Mouse (Mus musculus) testis, postnatal 14 days (tissue): ENCODE measurements around the gene Cryab.
A peak's percentile ranks its signal among the peaks of the same experiment; 100 is the strongest.

Experiments
- DNase-seq: peaks from one replicate; pipeline ENCODE4 v3.0.0; 2021; ENCODE audit warnings: low spot score

The Cryab gene

GRCm38 (mm10) chr9:50742744-50743143, 8.4 kb upstream of the Cryab start:
- DNase-seq: no peak

DNA sequence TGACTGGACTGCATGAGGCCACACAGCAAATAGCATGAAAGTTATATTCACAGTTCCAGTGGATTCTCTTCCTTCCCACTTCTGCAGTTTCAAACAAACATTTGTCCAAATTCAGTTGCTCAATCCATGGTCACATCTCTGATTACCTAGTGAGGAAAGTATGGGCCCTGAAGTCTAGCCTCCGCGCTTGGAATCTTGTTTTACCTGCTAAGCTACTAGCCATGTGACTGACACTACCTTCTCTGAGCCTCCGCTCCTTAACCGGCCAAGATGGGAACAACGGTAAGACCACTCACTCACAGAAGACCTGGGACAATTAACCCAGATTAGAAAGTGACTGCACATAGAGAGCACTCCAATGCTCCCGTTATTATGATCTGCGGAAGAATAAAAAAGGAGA, 5.3 kb upstream of the Cryab start:
- DNase-seq: no peak

DNA sequence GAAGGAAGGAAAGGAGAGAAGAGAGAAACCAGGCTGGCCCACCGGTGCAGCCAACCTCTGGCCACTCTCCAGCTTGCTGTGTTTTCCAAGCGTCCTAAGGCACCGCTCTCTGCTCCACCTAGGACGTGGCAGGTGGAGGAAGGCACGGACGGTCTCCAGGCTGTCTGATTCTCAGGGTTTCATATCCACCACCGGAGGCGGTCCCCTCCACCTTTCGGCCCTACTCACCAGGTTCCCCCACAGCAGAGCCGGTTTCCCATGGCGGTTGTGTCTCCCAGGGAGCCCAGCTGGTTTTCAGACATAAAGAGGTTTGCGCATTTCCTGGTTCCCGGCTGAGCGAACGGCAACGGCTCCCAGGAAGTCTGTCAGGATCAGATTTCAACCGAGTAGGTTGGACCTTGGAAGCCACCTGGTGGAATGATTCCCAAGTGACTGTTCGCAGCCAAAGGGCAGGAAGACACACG, 4.9 kb upstream of the Cryab start, which contains the start of gene 2310030G06Rik:
2310030G06Rik (minus strand) TSS at position 323 of the 464 bp plus-strand sequence.
- no peak for DNase-seq

GRCm38 (mm10) chr9:50750706-50751105, 419 bp upstream of the Cryab start:
- DNase-seq: no peak

GRCm38 (mm10) chr9:50752054-50752602, 1.0 kb downstream of the Cryab start, which contains the start of gene Hspb2:
Hspb2 (minus strand) TSS chr9:50752354.
- no peak for DNase-seq

DNA sequence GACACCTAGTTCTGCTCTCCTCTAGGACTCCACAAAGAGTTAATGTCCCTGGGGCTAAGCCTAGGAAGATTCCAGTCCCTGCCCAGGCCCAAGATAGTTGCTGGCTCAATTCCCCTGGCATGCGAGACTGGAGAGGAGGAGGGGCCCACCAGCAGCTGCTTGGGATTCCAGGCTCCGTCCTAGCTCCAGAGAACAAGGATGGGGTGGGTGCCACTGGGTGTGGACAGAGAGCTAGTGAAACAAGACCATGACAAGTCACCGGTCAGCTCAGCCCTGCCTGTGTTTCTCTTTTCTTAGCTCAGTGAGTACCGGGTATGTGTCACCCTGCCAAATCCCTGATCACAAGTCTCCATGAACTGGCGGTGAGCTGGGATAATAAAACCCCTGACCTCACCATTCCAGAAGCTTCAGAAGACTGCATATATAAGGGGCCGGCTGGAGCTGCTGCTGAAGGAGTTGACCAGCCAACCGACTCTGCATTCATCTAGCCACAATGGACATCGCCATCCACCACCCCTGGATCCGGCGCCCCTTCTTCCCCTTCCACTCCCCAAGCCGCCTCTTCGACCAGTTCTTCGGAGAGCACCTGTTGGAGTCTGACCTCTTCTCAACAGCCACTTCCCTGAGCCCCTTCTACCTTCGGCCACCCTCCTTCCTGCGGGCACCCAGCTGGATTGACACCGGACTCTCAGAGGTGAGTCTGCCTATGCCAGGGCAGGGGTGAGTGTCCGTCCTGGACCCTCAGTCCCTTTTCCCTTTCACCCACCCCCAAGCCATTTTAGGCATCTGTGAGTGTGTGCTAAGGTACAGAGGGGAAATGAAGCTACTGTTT, 1.9 kb downstream of the Cryab start:
- DNase-seq: peak; percentile 80

- DNase-seq: no peak
These were observed 2.8 kb downstream of the Cryab start for GRCm38 (mm10) chr9:50753947-50754346.

- no peak for DNase-seq
These were observed 5.6 kb downstream of the Cryab start for GRCm38 (mm10) chr9:50756711-50757110.

DNA sequence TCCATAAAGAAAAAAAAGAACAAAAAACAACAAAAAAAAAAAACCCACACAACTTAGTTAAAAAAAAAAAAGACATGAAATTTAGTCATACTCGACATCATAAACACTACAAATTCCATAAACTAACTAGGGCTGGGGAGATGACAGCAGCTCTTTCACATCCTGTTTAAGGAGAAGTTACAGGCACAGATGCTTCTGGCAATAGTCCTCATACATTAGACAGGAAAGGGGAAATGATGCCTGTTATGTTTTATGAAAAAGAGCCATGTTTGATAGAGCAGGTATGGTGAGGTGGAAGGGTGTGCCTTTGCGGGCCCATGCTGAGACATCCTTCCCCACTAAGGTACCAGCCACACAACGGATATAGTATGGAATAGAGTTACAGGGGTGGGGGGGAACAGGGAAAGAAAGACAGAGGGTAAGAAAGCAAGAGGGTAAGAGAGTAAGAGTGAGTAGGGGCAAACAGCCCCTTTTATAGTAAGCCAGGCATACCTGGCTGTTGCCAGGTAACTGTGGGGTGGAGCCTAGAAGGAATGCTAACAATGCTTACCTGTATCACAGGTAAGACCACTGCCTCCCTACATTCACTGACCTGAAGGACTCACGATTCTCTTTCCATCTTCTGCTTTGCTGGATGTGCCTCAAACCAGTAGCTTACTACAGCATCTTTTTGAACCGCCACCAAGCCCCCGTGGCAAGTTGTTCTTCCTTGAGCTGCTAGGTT, 10.6 kb downstream of the Cryab start:
- no peak for DNase-seq

DNA sequence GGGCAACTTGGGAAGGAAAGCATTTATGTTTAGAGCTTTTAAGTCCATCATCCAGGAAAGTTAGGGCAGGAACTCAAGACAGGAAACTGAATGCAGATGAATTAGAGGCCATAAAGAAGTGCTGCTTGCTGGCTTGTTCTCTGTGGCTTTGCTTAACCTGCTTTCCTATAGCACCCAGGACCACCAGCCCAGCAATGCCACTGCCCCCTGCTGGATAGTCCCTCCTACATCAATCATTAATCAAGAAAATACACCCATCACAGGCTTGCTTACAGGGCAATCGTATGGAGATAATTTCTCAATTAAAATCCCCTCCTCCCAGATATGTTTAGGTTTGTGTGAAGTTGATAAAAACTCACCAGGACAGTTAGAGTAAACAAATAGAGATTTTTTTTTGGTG, 12.2 kb downstream of the Cryab start:
- no peak for DNase-seq

DNA sequence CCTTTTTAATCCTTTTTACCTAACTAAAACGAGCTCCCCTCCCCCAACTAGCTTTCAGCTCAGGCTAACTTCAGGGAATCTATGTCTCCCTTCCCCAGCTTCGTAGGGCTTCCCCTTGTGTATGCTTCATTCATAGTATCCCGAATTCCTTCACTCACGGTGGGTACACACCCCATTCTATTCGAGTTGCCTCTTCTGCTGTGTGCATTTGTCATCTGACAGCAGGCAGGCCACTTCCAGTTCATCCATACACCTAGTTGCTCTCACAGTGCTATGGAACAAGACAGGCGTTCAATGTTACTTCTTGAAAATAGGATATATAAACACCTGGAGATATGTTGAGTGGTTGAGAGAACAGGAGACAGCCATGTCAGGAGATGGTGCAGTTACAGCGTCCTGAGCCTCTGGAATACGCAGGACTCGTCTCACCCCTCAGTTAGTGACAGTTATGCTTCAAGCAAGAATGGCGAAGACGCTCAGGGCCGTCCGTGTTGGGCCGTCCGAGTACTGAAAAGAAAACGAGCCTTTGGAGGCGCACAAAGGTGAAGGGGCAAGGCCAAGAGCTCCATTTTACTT, 16.5 kb downstream of the Cryab start:
- no peak for DNase-seq

GRCm38 (mm10) chr9:50768107-50769002, 17.2 kb downstream of the Cryab start, which contains the start of gene Fdxacb1:
Fdxacb1 (plus strand) TSS chr9:50768236.
- DNase-seq: peak; percentile 98

DNA sequence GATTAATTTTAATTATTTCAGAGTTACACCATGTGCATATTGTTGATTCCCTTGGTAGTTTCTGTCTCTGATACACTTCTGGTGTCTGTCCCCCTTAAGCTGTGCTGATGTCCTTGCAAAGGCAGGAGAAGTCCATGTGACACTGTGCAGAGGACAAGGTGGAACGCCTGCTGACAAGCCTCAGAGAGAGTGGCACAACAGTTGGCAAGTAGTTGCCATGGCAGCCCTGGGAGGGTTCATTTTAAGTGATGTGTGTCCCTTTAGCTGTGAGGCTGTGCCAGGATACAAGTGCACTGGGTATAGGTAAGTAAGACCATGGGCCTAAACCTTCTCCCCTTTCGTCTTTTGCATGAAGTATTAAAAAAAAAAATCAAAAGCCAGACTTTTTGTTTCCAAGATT, 18.9 kb downstream of the Cryab start:
- no peak for DNase-seq

DNA sequence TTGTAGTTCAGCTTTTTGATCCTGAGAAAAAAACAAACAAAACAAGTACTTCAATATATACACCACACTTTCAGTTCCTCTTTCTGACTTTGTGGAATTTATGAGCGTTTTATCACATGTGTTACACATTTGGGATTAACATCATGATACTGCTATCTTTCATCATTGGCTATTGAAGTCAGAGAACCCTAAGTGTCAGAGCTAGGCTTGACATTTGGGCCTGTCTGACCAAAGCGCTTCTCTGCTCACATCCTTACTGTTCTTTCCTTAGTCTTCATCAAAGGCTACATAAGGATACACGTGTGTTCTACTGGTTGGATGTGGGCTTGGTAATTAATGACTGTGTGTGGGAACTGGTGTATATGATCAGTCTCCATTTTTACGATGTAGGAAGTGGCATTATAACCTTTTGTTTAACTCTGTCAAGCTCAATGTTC, 22.9 kb downstream of the Cryab start:
- no peak for DNase-seq

DNA sequence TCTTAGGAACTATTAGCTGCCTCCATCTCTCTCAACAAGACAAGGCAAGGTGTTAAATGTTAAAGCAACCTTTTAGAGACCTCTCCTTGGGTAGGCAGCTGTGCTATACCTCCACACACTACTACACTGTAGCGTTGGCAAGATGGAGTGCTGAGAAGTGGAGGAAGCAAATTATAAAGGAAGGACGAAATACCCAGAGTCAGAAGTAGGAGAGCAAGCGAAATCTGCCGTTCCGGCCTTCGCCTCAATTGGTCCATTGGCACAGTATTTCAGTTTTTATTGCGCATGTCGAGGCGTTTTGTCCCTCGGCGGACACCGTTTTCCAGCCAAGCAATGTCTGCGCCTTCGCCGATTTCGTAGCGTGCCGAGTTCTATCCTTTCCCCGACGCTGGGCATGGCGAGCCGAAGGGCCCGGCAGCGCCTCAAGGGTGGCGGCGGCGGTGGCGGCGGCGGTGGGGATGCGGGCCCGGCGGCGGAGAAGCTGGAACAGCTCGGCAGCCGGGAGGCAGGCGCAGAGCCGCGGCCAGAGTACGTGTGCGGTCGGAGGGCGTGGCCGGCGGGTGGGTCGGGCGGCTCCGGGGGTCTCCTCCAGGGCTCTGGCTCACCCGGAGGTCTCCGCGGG, 24.0 kb downstream of the Cryab start, which contains the start of the genes Alg9 and 1110032A03Rik:
Alg9 (plus strand) TSS at position 29 of the 622 bp plus-strand sequence.
1110032A03Rik (minus strand) TSS at position 530 of the 622 bp plus-strand sequence.
- DNase-seq: peak; percentile 86

DNA sequence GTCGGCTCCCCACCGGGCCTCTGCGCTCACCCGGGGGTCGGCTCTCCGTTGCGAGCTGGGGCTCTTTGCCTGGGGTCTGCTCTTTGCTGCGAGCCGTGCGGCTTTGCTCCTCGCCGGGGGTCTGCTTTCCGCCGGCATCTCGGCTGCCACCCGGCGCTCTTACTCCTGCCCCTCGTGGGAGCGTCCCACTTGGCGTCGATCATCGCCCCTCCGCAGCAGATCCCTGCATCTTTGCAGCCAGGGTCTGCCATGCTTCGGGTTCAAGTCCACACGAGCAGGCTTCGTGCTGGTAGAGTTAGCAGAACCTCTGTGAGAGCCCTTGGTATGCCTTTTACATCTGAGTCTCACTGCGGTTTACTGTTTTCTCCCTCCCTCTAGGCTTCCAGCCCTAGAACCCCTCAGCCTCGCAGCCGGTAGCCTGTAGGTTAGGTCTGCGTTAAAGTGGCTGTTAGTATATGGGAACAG, 24.6 kb downstream of the Cryab start:
- no peak for DNase-seq

GRCm38 (mm10) chr9:50776162-50776760, 25.1 kb downstream of the Cryab start:
- DNase-seq: no peak

GRCm38 (mm10) chr9:50782155-50782554, 31.0 kb downstream of the Cryab start:
- no peak for DNase-seq

- DNase-seq: no peak
These were observed 44.1 kb downstream of the Cryab start for GRCm38 (mm10) chr9:50795266-50795665.

DNA sequence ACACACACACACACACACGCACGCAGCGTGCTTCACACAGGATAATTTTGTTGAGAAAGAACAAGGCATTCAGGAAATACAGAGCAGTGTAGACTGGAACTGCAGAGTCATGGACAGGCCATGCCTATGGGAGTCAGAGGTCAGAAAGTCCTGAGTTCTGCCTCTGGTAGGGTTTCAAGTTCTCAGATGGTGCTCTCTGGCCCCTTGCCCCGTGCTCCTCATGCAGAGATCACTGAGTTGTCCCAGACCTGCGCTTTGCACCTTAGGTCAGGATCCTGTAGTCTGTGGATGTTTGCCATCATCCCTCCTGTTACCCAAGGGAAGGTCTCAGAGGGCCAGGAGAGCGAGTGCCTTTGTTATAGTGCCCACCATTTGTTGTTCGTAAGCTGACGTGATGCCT, 45.7 kb downstream of the Cryab start:
- DNase-seq: no peak
